Mouse (Mus musculus): ENCODE results near the gene Tmprss11g. TPM values are rescaled to one million over a fixed set of nuclear protein-coding genes. Genes with fewer than 3 reads are reported as not detected.

Tmprss11g gene
- not detected for total RNA-seq (2023)

DNA sequence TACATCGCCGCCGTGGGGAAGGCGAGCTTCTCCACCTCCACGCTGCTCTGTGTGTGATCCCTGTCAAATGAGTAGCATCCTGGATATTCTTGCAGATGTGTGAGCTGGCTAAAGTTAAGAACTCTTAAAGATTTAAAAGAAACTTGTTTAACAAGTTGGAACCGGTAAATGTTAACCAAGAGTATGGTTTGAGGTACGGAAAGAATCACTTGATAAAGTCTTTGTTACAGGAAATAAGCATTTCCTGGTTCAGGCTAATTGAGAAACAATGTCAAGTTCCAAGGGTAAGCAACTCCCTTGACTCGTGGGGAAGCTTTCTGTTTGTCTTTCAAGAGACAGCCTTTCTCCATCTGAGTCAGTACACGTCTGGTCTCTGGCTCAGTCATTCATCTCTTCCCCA, at the start of gene Tmprss11g:
TSS of gene Tmprss11g (minus strand) at position 101 of the 400 bp plus-strand sequence.

DNA sequence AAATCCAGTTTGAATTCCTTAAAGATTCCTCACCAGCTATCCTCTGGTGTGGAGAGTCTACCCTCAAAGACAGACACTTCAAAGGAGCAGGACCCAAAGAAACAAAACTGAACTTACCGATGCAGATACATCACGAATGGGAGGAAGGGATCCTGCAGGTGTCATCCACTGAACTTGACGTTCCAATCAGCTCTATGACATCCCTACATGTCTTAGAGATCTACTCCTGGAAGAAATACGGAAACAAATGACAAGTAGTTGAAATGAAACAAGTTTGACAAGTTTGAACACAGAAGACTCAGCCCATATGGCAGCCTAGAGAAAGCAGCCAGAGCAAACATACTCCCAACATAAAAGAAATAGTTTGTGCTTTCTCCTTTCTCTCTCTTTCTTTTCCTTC, 49.5 kb downstream of the Tmprss11g start, which contains the start of gene Tmprss11a:
TSS of gene Tmprss11a (minus strand) at position 101 of the 400 bp plus-strand sequence.

Other genes with a start within 250 kb of the Tmprss11g start
- not detected for gene Tmprss11c, start 229.3 kb downstream of the Tmprss11g start, total RNA-seq (2023)
- not detected for gene Tmprss11d, start 145.2 kb downstream of the Tmprss11g start, total RNA-seq (2023)
- gene Tmprss11a, start 49.6 kb downstream of the Tmprss11g start, total RNA-seq (2023) = not detected
- not detected for gene Tmprss11f, start 113.8 kb upstream of the Tmprss11g start, total RNA-seq (2023)
- gene Tmprss11b, start 157.8 kb upstream of the Tmprss11g start, total RNA-seq (2023) = not detected
- gene Tmprss11e, start 227.2 kb upstream of the Tmprss11g start, total RNA-seq (2023) = not detected